Mouse (Mus musculus) olfactory bulb, adult 2 months (tissue): Measurements from ENCODE around the gene Krt20.

Experiments used
- CTCF ChIP-seq: fragments of 200-500 bp; IDR thresholded peaks from 2 replicates; pipeline ENCODE4 v1.5.1; 2012; ENCODE audit warnings: low read depth, mild to moderate bottlenecking, low read length, moderate library complexity; ENCODE audit not compliant: insufficient read depth
- POLR2A ChIP-seq: fragments of 200-500 bp; IDR thresholded peaks from 2 replicates; pipeline ENCODE4 v1.6.1; 2012; ENCODE audit warnings: mild to moderate bottlenecking, low read depth, low read length, moderate library complexity; ENCODE audit not compliant: insufficient read depth

DNA sequence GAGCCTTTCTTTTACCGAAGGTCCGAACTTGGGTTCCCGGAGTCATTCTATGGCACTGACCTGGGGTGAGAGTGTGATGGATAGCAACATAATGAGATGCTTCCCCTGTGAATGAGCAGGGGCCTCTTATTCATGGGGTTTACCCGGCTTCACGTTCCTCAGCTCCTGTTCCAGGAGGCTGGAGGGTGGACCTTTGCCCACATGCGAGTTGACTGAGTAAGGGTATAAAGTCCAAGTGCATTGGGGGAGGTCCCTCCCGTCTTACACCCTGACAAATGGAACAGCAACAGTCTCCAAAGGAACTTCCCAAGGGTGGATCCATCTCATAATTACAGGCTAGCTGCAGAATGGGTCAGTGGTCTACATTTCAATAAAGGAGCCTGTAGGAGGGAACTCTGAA lies 23.8 kb upstream of the Krt20 start:
- no peak for TF ChIP-seq CTCF
- no peak for TF ChIP-seq POLR2A
